Mouse (Mus musculus) embryonic facial prominence, embryonic 11.5 days (tissue): ENCODE data around the gene Mmachc. TPM values are rescaled to one million over a fixed set of nuclear protein-coding genes. Genes with fewer than 3 reads are reported as not detected.
A peak's percentile ranks its signal among the peaks of the same experiment; 100 is the strongest.
"Not testable (repeated sequence)": the region's sequence is repeated elsewhere in the genome, so short reads cannot be mapped to it uniquely, and the experiment has no call there.

Experiments used
- ATAC-seq: fragments of 200-750 bp; cut with Nextera tagmentation; replicated peaks from 2 replicates; pipeline ENCODE4 v1.8.0; 2017; ENCODE audit warnings: low read depth; ENCODE audit not compliant: insufficient number of reproducible peaks, low FRiP score, low TSS enrichment
- DNase-seq: peaks from one replicate; pipeline ENCODE4 v3.0.0-alpha.2; 2015; ENCODE audit warnings: low spot score
- H3K27ac ChIP-seq: fragments of 300-500 bp; sonication (generic); replicated peaks from 2 replicates; pipeline ENCODE4 v1.5.1; 2014; ENCODE audit warnings: mild to moderate bottlenecking, low read depth, low read length, control low read depth
- H3K27me3 ChIP-seq: fragments of 300-500 bp; sonication (generic); 2 replicates; pipeline ENCODE4 v1.6.1; 2014; ENCODE audit warnings: mild to moderate bottlenecking, low read length, moderate library complexity, mixed read lengths; ENCODE audit not compliant: control insufficient read depth, insufficient read depth
- H3K36me3 ChIP-seq: fragments of 300-500 bp; sonication (generic); replicated peaks from 2 replicates; pipeline ENCODE4 v1.6.1; 2014; ENCODE audit warnings: low read depth, mild to moderate bottlenecking, low read length, moderate library complexity, mixed read lengths; ENCODE audit not compliant: control insufficient read depth, insufficient read depth
- H3K4me1 ChIP-seq: fragments of 300-500 bp; sonication (generic); 2 replicates; pipeline ENCODE4 v1.6.1; 2014; ENCODE audit warnings: low read length, mixed read lengths; ENCODE audit not compliant: control insufficient read depth, insufficient read depth
- H3K4me2 ChIP-seq: fragments of 300-500 bp; sonication (generic); 2 replicates; pipeline ENCODE4 v1.6.1; 2014; ENCODE audit warnings: low read depth, mild to moderate bottlenecking, control low read depth, low read length, moderate library complexity
- H3K4me3 ChIP-seq: fragments of 300-500 bp; sonication (generic); 2 replicates; pipeline ENCODE4 v1.5.1; 2014; ENCODE audit warnings: low read depth, low read length, control low read depth
- H3K9ac ChIP-seq: fragments of 300-500 bp; sonication (generic); replicated peaks from 2 replicates; pipeline ENCODE4 v1.6.1; 2014; ENCODE audit warnings: mild to moderate bottlenecking, control low read depth, low read length
- H3K9me3 ChIP-seq: fragments of 300-500 bp; sonication (generic); replicated peaks from 2 replicates; pipeline ENCODE4 v1.6.1; 2016; ENCODE audit warnings: mild to moderate bottlenecking, low read length, inconsistent platforms, mixed read lengths; ENCODE audit not compliant: control insufficient read depth
- WGBS: fragments of 180-500 bp; shearing (Covaris S2); extraction: QIAGEN DNeasy Blood & Tissue Kit; methylation state at CpG from one replicate; pipeline ENCODE4 v1.1.7; 2014; 5-methylcytosine and 5-hydroxymethylcytosine counted together
- polyA plus RNA-seq: library from polyadenylated mRNA; unstranded; fragments of >200 nt; fragmentation: Nextera tagmentation; extraction: Ambion mirVana; gene quantifications from 2 replicates; pipeline ENCODE4 v1.2.1, GENCODE M21; 2014

The Mmachc gene
- polyA plus RNA-seq, 1 experiment from 2014 or later = 20.0 TPM

- no peak overlapping the region for H3K4me2 ChIP-seq
- H3K9me3 ChIP-seq = no peaks in the 10 kb centered on the region
- no peak for DNase-seq
- no peak for ATAC-seq
- 79% methylated on average over 2 of the region's 2 CpGs for WGBS
- no peaks in the 10 kb centered on the region for H3K27me3 ChIP-seq
- H3K36me3 ChIP-seq = no peaks in the 10 kb centered on the region
- no peak overlapping the region for H3K9ac ChIP-seq
- no peak overlapping the region for H3K27ac ChIP-seq
- H3K4me1 ChIP-seq = no peaks in the 10 kb centered on the region
- H3K4me3 ChIP-seq = no peak overlapping the region
These were observed 35.4 kb downstream of the Mmachc start for GRCm38 (mm10) chr4:116672785-116673184.

- DNase-seq (peak; percentile 23), ATAC-seq (no peak)
- WGBS = 56% methylated on average over 2 of the region's 2 CpGs
These were observed 38.9 kb downstream of the Mmachc start for GRCm38 (mm10) chr4:116669291-116669690.

GRCm38 (mm10) chr4:116668145-116668544, 40.1 kb downstream of the Mmachc start:
- ATAC-seq = no peak
- Histone ChIP-seq H3K4me1 (no peaks in the 10 kb centered on the region), H3K9me3 (no peaks in the 10 kb centered on the region), H3K36me3 (no peaks in the 10 kb centered on the region), H3K27ac (no peak overlapping the region), H3K9ac (no peak overlapping the region), H3K4me3 (no peak overlapping the region), H3K27me3 (no peaks in the 10 kb centered on the region), H3K4me2 (no peak overlapping the region)
- no peak for DNase-seq
- 60% methylated on average over 3 of the region's 3 CpGs for WGBS

More at GRCm38 (mm10) chr4:116669291-116669690, 38.9 kb downstream of the Mmachc start:
- Histone ChIP-seq H3K27me3 (no peaks in the 10 kb centered on the region), H3K27ac (no peak overlapping the region), H3K4me2 (no peak overlapping the region), H3K4me3 (no peak overlapping the region), H3K9ac (no peak overlapping the region), H3K9me3 (no peaks in the 10 kb centered on the region), H3K4me1 (no peaks in the 10 kb centered on the region), H3K36me3 (no peaks in the 10 kb centered on the region)

GRCm38 (mm10) chr4:116666625-116667024, 41.6 kb downstream of the Mmachc start:
- ATAC-seq (no peak), DNase-seq (no peak)
- Histone ChIP-seq H3K4me1 (no peaks in the 10 kb centered on the region), H3K36me3 (no peaks in the 10 kb centered on the region), H3K9ac (no peak overlapping the region), H3K9me3 (no peaks in the 10 kb centered on the region), H3K27ac (no peak overlapping the region), H3K4me3 (no peak overlapping the region), H3K4me2 (no peak overlapping the region), H3K27me3 (no peaks in the 10 kb centered on the region)
- 61% methylated on average over 4 of the region's 4 CpGs for WGBS

- Histone ChIP-seq H3K4me3 (no peak overlapping the region), H3K9ac (no peak overlapping the region), H3K27ac (no peak overlapping the region), H3K9me3 (no peaks in the 10 kb centered on the region), H3K27me3 (no peaks in the 10 kb centered on the region), H3K4me2 (no peak overlapping the region), H3K4me1 (no peaks in the 10 kb centered on the region), H3K36me3 (no peaks in the 10 kb centered on the region)
- no peak for ATAC-seq
- WGBS = 94% methylated on average over 1 of the region's 1 CpGs
- DNase-seq = no peak
These were observed 46.2 kb downstream of the Mmachc start for GRCm38 (mm10) chr4:116661998-116662397.

GRCm38 (mm10) chr4:116660829-116661228, 47.4 kb downstream of the Mmachc start:
- DNase-seq (no peak), ATAC-seq (no peak)
- H3K4me1 ChIP-seq = no peaks in the 10 kb centered on the region
- WGBS = 74% methylated on average over 6 of the region's 6 CpGs
- H3K36me3 ChIP-seq = no peaks in the 10 kb centered on the region
- no peaks in the 10 kb centered on the region for H3K27me3 ChIP-seq
- H3K27ac ChIP-seq = no peak overlapping the region
- H3K9ac ChIP-seq = no peak overlapping the region
- no peak overlapping the region for H3K4me3 ChIP-seq
- H3K4me2 ChIP-seq = no peak overlapping the region
- H3K9me3 ChIP-seq = no peaks in the 10 kb centered on the region

GRCm38 (mm10) chr4:116659916-116660315, 48.3 kb downstream of the Mmachc start:
- H3K27ac ChIP-seq, H3K9me3 ChIP-seq, DNase-seq, H3K9ac ChIP-seq, H3K4me2 ChIP-seq, ATAC-seq, H3K36me3 ChIP-seq, H3K4me3 ChIP-seq, H3K4me1 ChIP-seq, H3K27me3 ChIP-seq: not testable (repeated sequence)
- WGBS = 88% methylated on average over 6 of the region's 6 CpGs

- WGBS = 92% methylated on average over 2 of the region's 2 CpGs
- no peak for ATAC-seq
- no peak overlapping the region for H3K27ac ChIP-seq
These were observed 48.7 kb downstream of the Mmachc start for GRCm38 (mm10) chr4:116659474-116659873.

More at GRCm38 (mm10) chr4:116659474-116659873, 48.7 kb downstream of the Mmachc start:
- Histone ChIP-seq H3K27me3 (no peaks in the 10 kb centered on the region), H3K36me3 (no peaks in the 10 kb centered on the region), H3K9ac (no peak overlapping the region), H3K9me3 (no peaks in the 10 kb centered on the region), H3K4me3 (no peak overlapping the region), H3K4me1 (no peaks in the 10 kb centered on the region), H3K4me2 (no peak overlapping the region)
- DNase-seq = no peak
